Mouse (Mus musculus): ENCODE results near the gene Cachd1. TPM values are rescaled to one million over a fixed set of nuclear protein-coding genes. Genes with fewer than 3 reads are reported as not detected.

The Cachd1 gene
- polyA plus RNA-seq, 1 experiment from 2014 or later: 31.1 TPM

DNA sequence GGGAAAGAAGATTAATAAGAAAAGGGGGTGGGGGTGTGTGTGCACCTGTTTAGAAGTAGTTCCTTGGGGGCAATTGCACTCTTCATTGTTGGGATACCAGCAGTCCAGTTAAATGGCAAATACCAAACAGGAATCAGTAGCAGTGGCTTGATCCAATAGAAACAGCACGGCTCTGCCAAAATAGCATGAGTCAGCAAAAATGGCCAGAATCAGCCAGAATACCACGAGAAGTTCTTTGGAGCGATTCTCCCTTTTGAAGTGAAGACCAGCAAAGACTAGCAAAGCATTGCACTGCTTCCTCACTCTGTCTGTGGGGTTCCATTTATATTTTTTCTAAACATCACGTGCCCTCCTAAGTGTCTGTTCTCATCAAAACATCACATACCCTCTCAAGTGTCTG, 241.3 kb downstream of the Cachd1 start:
- H3K27me3 ChIP-seq (ENCODE audit: control insufficient read depth, insufficient read depth, low read depth, low read length): no peaks in the 10 kb centered on the region
- no peak overlapping the region for H3K4me3 ChIP-seq (ENCODE audit: low read depth, low read length)
- no peaks in the 10 kb centered on the region for H3K36me3 ChIP-seq (ENCODE audit: control insufficient read depth, insufficient read depth, low read length)
- H3K27ac ChIP-seq (ENCODE audit: low read length): no peak overlapping the region
- WGBS: 87% methylated on average over 4 of the region's 4 CpGs
- H3K4me1 ChIP-seq (ENCODE audit: control insufficient read depth, insufficient read depth, low read length): no peaks in the 10 kb centered on the region
- ATAC-seq: no peak
- H3K9ac ChIP-seq (ENCODE audit: low read depth, low read length): no peak overlapping the region
- H3K4me2 ChIP-seq (ENCODE audit: low read length): no peak overlapping the region
- no peaks in the 10 kb centered on the region for H3K9me3 ChIP-seq (replicated peaks; ENCODE audit: control insufficient read depth, low read length, poor library complexity, severe bottlenecking)

DNA sequence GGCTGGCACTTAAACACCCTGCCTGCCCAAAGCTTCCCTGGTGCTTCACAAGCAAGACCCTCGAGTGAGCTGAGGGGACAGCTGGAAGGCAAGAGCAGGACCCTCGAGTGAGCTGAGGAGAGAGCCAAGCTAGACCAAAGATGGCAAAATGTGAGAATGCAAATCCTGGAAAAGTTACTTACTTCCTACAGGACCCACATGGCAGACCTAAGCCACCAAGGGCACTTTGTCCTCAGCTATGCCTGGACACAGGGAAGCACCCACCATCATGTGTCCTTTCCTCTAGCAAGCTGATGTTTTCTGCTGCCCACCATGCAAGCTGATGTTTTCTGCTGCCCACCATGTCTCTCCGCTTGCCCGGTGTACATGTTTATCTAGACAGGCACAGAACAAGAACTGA, 244.1 kb downstream of the Cachd1 start, which contains the start of gene Gm10577:
TSS of gene Gm10577 (minus strand) at position 101 of the 400 bp plus-strand sequence.
- ATAC-seq: no peak
- Histone ChIP-seq H3K27ac (ENCODE audit: low read length) (no peak within 1 kb of the TSS), H3K4me1 (ENCODE audit: control insufficient read depth, insufficient read depth, low read length) (no peaks in the 10 kb centered on the region), H3K4me2 (ENCODE audit: low read length) (no peak within 1 kb of the TSS), H3K9me3 (replicated peaks; ENCODE audit: control insufficient read depth, low read length, poor library complexity, severe bottlenecking) (peaks cover 4% of the 10 kb centered on the region; the same call in 1 of the 2 replicates), H3K4me3 (ENCODE audit: low read depth, low read length) (no peak within 1 kb of the TSS), H3K36me3 (ENCODE audit: control insufficient read depth, insufficient read depth, low read length) (no peaks in the 10 kb centered on the region), H3K9ac (ENCODE audit: low read depth, low read length) (no peak within 1 kb of the TSS), H3K27me3 (ENCODE audit: control insufficient read depth, insufficient read depth, low read depth, low read length) (no peaks in the 10 kb centered on the region)
- WGBS: 85% methylated on average over 4 of the region's 4 CpGs

DNA sequence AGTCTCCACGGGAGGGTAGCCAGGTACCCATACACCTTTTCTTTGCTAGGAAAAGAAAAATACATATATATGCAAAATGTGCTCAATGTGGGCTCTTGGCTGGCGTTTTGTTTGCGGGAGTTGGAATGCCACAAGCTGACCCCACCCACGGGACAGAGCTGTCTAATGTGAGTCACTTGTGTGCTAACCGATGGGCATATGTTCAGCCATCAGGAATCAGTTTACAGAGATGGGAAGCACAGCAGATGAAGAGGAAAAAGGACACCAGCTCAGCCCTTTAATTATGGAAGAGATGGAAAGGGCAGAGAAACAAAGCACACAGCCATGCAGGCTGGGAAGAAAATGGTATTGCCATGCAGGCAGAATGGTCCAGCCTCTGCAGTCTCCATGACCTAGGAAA, 250.1 kb downstream of the Cachd1 start:
- Histone ChIP-seq H3K4me1 (ENCODE audit: control insufficient read depth, insufficient read depth, low read length) (0 out of 2 replicates have a peak, but pooled peaks cover 4% of the 10 kb centered on the region), H3K4me2 (ENCODE audit: low read length) (no peak overlapping the region), H3K27me3 (ENCODE audit: control insufficient read depth, insufficient read depth, low read depth, low read length) (no peaks in the 10 kb centered on the region), H3K9ac (ENCODE audit: low read depth, low read length) (no peak overlapping the region), H3K4me3 (ENCODE audit: low read depth, low read length) (no peak overlapping the region), H3K27ac (ENCODE audit: low read length) (no peak overlapping the region), H3K36me3 (ENCODE audit: control insufficient read depth, insufficient read depth, low read length) (no peaks in the 10 kb centered on the region), H3K9me3 (replicated peaks; ENCODE audit: control insufficient read depth, low read length, poor library complexity, severe bottlenecking) (peaks cover 4% of the 10 kb centered on the region; the same call in 1 of the 2 replicates)
- 73% methylated on average over 5 of the region's 5 CpGs for WGBS
- ATAC-seq: no peak

DNA sequence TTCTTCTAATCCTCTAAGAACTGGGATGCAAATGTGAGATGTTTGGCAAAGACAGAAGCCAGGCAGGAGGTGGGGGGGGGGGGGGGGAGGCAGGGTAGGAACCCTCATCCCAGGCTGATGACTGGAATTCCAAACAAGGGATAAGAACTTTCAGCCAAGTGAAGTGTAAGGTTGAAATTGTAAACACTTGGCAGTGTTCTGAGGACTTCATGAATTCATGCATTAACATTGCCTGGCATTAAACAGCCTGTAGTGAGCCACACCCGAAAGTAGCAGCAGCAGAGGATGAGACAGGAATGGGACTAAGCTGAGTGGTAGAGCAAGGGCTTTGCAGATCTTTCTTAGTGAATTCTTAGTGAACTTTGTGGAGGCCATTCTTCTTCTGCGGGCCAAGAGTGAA, 250.5 kb downstream of the Cachd1 start:
- no peak overlapping the region for H3K27ac ChIP-seq (ENCODE audit: low read length)
- no peak for ATAC-seq
- H3K4me1 ChIP-seq (ENCODE audit: control insufficient read depth, insufficient read depth, low read length): 0 out of 2 replicates have a peak, but pooled peaks cover 4% of the 10 kb centered on the region
- peaks cover 4% of the 10 kb centered on the region; the same call in 1 of the 2 replicates for H3K9me3 ChIP-seq (replicated peaks; ENCODE audit: control insufficient read depth, low read length, poor library complexity, severe bottlenecking)
- no peak overlapping the region for H3K4me2 ChIP-seq (ENCODE audit: low read length)
- H3K4me3 ChIP-seq (ENCODE audit: low read depth, low read length): no peak overlapping the region
- 71% methylated on average over 2 of the region's 2 CpGs for WGBS
- H3K27me3 ChIP-seq (ENCODE audit: control insufficient read depth, insufficient read depth, low read depth, low read length): no peaks in the 10 kb centered on the region
- H3K9ac ChIP-seq (ENCODE audit: low read depth, low read length): no peak overlapping the region
- H3K36me3 ChIP-seq (ENCODE audit: control insufficient read depth, insufficient read depth, low read length): no peaks in the 10 kb centered on the region

DNA sequence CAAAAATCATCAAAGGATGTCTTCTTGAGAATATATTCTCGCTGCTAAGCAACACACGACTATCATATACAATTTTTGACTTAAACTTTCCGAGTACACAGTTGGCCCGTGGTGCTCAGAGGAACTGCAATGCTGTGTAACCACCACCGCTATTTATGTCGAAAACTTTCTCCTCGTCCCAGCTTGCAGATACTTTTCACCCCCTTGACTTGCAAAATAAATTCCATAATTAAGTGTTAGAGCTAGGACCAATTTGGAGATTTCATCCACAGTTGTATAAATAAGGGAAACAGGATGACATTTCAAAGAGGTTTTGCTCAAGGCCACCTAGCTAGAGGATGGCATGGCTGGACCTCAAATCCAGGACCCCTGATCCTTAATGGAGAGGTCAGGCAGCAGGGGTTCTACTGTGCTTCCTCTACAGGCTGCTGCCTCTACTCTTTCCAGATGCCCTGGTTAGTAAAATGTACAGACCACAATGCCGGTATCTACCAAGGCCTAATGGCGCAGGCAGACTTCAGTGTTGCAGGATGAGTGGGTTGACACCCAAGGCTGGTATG, 251.5 kb downstream of the Cachd1 start:
- ATAC-seq: no peak
- Histone ChIP-seq H3K9ac (ENCODE audit: low read depth, low read length) (no peak overlapping the region), H3K4me2 (ENCODE audit: low read length) (no peak overlapping the region), H3K36me3 (ENCODE audit: control insufficient read depth, insufficient read depth, low read length) (no peaks in the 10 kb centered on the region), H3K27me3 (ENCODE audit: control insufficient read depth, insufficient read depth, low read depth, low read length) (no peaks in the 10 kb centered on the region), H3K4me1 (ENCODE audit: control insufficient read depth, insufficient read depth, low read length) (0 out of 2 replicates have a peak, but pooled peaks cover 4% of the 10 kb centered on the region), H3K27ac (ENCODE audit: low read length) (no peak overlapping the region), H3K4me3 (ENCODE audit: low read depth, low read length) (no peak overlapping the region), H3K9me3 (replicated peaks; ENCODE audit: control insufficient read depth, low read length, poor library complexity, severe bottlenecking) (peaks cover 4% of the 10 kb centered on the region; the same call in 1 of the 2 replicates)
- 92% methylated on average over 9 of the region's 9 CpGs for WGBS

DNA sequence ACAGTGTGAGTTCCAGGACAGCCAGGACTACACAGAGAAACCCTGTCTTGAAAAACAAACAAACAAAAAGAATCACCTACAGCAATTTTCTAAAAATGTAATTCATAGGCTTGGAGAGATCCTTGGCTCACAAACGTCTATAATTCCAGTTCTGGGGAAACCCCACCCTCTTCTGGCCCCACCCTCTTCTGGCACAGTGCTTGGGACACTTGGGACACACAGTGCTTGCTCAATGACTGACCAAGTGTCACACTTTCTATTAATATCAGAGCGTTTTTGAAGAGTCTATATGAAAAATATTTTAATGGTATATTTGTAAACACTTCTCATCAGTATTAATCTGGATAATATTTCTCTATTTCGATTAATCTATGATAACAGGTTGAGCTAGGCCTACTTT, 256.6 kb downstream of the Cachd1 start:
- Histone ChIP-seq H3K4me2 (ENCODE audit: low read length) (no peak overlapping the region), H3K4me3 (ENCODE audit: low read depth, low read length) (no peak overlapping the region), H3K36me3 (ENCODE audit: control insufficient read depth, insufficient read depth, low read length) (no peaks in the 10 kb centered on the region), H3K4me1 (ENCODE audit: control insufficient read depth, insufficient read depth, low read length) (no peaks in the 10 kb centered on the region), H3K27ac (ENCODE audit: low read length) (no peak overlapping the region), H3K9me3 (replicated peaks; ENCODE audit: control insufficient read depth, low read length, poor library complexity, severe bottlenecking) (no peaks in the 10 kb centered on the region), H3K9ac (ENCODE audit: low read depth, low read length) (no peak overlapping the region), H3K27me3 (ENCODE audit: control insufficient read depth, insufficient read depth, low read depth, low read length) (no peaks in the 10 kb centered on the region)
- WGBS: 77% methylated on average over 3 of the region's 3 CpGs
- ATAC-seq: no peak

DNA sequence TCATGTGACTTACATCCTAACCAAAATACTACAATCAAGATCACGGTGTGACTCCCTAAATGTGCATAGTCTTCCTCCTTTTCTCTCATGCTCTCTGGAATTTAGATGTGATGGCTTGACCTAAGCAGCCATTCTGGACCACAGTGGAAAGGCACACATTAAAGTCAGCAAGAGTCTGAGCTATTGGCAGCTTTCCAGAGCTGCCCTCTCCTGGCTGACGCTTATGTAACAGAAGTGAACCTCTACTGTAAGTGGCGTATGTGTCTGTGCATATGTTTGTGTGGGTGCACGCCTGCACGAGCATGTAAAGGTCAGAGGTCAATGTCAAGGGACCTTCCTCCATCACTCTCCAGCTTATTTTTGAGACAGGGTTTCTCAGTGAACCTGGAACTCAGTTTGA, 258.7 kb downstream of the Cachd1 start:
- WGBS: 80% methylated on average over 5 of the region's 5 CpGs
- Histone ChIP-seq H3K36me3 (ENCODE audit: control insufficient read depth, insufficient read depth, low read length) (no peaks in the 10 kb centered on the region), H3K4me1 (ENCODE audit: control insufficient read depth, insufficient read depth, low read length) (no peaks in the 10 kb centered on the region), H3K4me3 (ENCODE audit: low read depth, low read length) (no peak overlapping the region), H3K27ac (ENCODE audit: low read length) (no peak overlapping the region), H3K9ac (ENCODE audit: low read depth, low read length) (no peak overlapping the region), H3K27me3 (ENCODE audit: control insufficient read depth, insufficient read depth, low read depth, low read length) (no peaks in the 10 kb centered on the region), H3K9me3 (replicated peaks; ENCODE audit: control insufficient read depth, low read length, poor library complexity, severe bottlenecking) (no peaks in the 10 kb centered on the region), H3K4me2 (ENCODE audit: low read length) (no peak overlapping the region)
- ATAC-seq: no peak

DNA sequence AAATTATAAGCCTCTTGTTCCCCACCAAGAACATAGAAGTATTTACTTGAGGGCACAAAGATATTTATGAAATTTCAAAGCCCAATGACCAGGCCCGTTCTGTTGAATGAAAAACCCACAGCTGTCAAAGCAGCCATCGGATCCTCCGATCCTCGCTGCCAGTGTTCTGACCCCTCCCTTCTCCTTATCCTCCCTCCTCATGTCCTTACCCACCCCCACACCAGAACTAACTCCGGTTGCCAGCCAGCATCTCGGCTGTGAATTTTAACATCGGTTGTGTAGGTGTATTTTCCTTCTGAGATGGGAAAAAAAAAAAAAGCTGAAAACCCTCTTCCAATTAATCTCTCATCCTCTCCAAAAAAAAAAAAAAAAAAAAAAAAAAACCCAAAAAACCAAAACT, 260.7 kb downstream of the Cachd1 start:
- Histone ChIP-seq H3K4me3 (ENCODE audit: low read depth, low read length) (no peak overlapping the region), H3K27me3 (ENCODE audit: control insufficient read depth, insufficient read depth, low read depth, low read length) (no peaks in the 10 kb centered on the region), H3K9ac (ENCODE audit: low read depth, low read length) (no peak overlapping the region), H3K27ac (ENCODE audit: low read length) (no peak overlapping the region), H3K9me3 (replicated peaks; ENCODE audit: control insufficient read depth, low read length, poor library complexity, severe bottlenecking) (no peaks in the 10 kb centered on the region), H3K4me1 (ENCODE audit: control insufficient read depth, insufficient read depth, low read length) (no peaks in the 10 kb centered on the region), H3K4me2 (ENCODE audit: low read length) (no peak overlapping the region), H3K36me3 (ENCODE audit: control insufficient read depth, insufficient read depth, low read length) (no peaks in the 10 kb centered on the region)
- WGBS: 56% methylated on average over 7 of the region's 7 CpGs
- no peak for ATAC-seq

DNA sequence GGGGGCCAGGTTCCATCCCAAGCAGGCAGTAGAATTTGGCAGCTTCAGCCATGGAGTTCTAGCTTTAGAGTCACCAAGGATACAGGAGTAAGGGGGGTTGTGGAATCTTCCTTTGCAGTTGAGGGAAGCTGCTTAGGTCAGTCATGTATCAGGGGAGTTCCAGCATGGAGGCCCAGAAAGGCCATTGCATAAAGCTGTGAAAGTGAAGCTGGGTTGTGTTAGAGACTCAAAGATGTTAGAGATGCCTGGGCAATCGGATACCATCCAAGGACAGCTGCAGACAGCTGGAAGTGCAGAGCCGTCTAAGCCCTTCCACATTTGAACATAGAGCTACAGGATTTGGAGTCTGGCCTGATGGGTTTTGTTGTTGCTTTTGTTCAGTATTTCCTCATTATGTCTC, 267.2 kb downstream of the Cachd1 start:
- H3K4me3 ChIP-seq (ENCODE audit: low read depth, low read length): no peak overlapping the region
- no peaks in the 10 kb centered on the region for H3K36me3 ChIP-seq (ENCODE audit: control insufficient read depth, insufficient read depth, low read length)
- H3K27me3 ChIP-seq (ENCODE audit: control insufficient read depth, insufficient read depth, low read depth, low read length): no peaks in the 10 kb centered on the region
- no peak overlapping the region for H3K4me2 ChIP-seq (ENCODE audit: low read length)
- no peak overlapping the region for H3K9ac ChIP-seq (ENCODE audit: low read depth, low read length)
- H3K4me1 ChIP-seq (ENCODE audit: control insufficient read depth, insufficient read depth, low read length): no peaks in the 10 kb centered on the region
- 79% methylated on average over 2 of the region's 2 CpGs for WGBS
- H3K9me3 ChIP-seq (replicated peaks; ENCODE audit: control insufficient read depth, low read length, poor library complexity, severe bottlenecking): no peaks in the 10 kb centered on the region
- no peak for ATAC-seq
- H3K27ac ChIP-seq (ENCODE audit: low read length): no peak overlapping the region
